Mouse (Mus musculus) midbrain, embryonic 14.5 days (tissue): Measurements from ENCODE around the gene Anapc16. TPM values are rescaled to one million over a fixed set of nuclear protein-coding genes. Genes with fewer than 3 reads are reported as not detected.
"Not testable (repeated sequence)": the region's sequence is repeated elsewhere in the genome, so short reads cannot be mapped to it uniquely, and the experiment has no call there.

Experiments
- ATAC-seq: fragments of 200-750 bp; cut with Nextera tagmentation; 2 replicates; pipeline ENCODE4 v1.8.0; 2017; ENCODE audit warnings: moderate number of reproducible peaks, moderate library complexity; ENCODE audit not compliant: low FRiP score, low TSS enrichment
- DNase-seq: peaks from one replicate; pipeline ENCODE4 v3.0.0-alpha.2; 2015
- H3K27ac ChIP-seq: fragments of 300-500 bp; sonication (generic); replicated peaks from 2 replicates; pipeline ENCODE4 v1.5.1; 2014; ENCODE audit warnings: mild to moderate bottlenecking, low read depth, low read length, moderate library complexity
- H3K27me3 ChIP-seq: fragments of 300-500 bp; sonication (generic); 2 replicates; pipeline ENCODE4 v1.6.1; 2014; ENCODE audit warnings: low read length, control low read depth, mixed read lengths; ENCODE audit not compliant: control insufficient read depth, insufficient read depth
- H3K36me3 ChIP-seq: fragments of 300-500 bp; sonication (generic); 2 replicates; pipeline ENCODE4 v1.6.1; 2014; ENCODE audit warnings: low read length, control low read depth; ENCODE audit not compliant: control insufficient read depth, insufficient read depth
- H3K4me1 ChIP-seq: fragments of 300-500 bp; sonication (generic); 2 replicates; pipeline ENCODE4 v1.6.1; 2014; ENCODE audit warnings: mild to moderate bottlenecking, antibody characterized with exemption, low read length, control low read depth; ENCODE audit not compliant: control insufficient read depth, insufficient read depth
- H3K4me2 ChIP-seq: fragments of 300-500 bp; sonication (generic); 2 replicates; pipeline ENCODE4 v1.6.1; 2014; ENCODE audit warnings: mild to moderate bottlenecking, low read length, moderate library complexity
- H3K4me3 ChIP-seq: fragments of 300-500 bp; sonication (generic); replicated peaks from 2 replicates; pipeline ENCODE4 v1.5.1; 2014; ENCODE audit warnings: low read depth, low read length
- H3K9ac ChIP-seq: fragments of 300-500 bp; sonication (generic); replicated peaks from 2 replicates; pipeline ENCODE4 v1.6.1; 2014; ENCODE audit warnings: mild to moderate bottlenecking, low read length, moderate library complexity
- H3K9me3 ChIP-seq: fragments of 300-500 bp; sonication (generic); 2 replicates; pipeline ENCODE4 v1.6.1; 2016; ENCODE audit warnings: low read length, control low read depth, mixed read lengths; ENCODE audit not compliant: control insufficient read depth
- WGBS: fragments of 180-500 bp; shearing (Covaris S2); extraction: QIAGEN DNeasy Blood & Tissue Kit; methylation state at CpG from one replicate; pipeline ENCODE4 v1.1.7; 2014; 5-methylcytosine and 5-hydroxymethylcytosine counted together
- polyA plus RNA-seq: library from polyadenylated mRNA; unstranded; fragments of >200 nt; fragmentation: Nextera tagmentation; extraction: Ambion mirVana; gene quantifications from 2 replicates; pipeline ENCODE4 v1.2.1, GENCODE M21; 2014

Anapc16 gene
- polyA plus RNA-seq, 1 experiment from 2014 or later: 105 TPM

DNA sequence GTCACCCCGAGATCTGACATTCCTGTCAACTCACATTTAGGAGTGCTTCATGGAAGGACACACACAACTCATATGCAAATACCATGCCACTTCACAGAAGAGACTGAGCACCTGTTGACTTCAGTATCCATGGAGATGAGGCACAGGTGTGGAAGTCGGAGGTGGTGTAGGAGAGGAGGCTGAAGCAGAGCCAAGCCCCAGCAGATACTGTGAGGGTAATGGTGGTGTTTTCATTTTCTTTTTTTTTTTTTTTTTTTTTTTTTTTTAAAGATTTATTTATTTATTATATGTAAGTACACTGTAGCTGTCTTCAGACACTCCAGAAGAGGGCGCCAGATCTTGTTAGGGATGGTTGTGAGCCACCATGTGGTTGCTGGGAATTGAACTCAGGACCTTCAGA, 9.1 kb downstream of the Anapc16 start:
- WGBS: 89% methylated on average over 2 of the region's 3 CpGs
- not testable (repeated sequence) for H3K9ac ChIP-seq, DNase-seq, H3K4me2 ChIP-seq, H3K4me1 ChIP-seq, H3K27ac ChIP-seq, H3K4me3 ChIP-seq, H3K9me3 ChIP-seq, ATAC-seq, H3K27me3 ChIP-seq
- H3K36me3 ChIP-seq: peaks cover 54% of the 10 kb centered on the region

DNA sequence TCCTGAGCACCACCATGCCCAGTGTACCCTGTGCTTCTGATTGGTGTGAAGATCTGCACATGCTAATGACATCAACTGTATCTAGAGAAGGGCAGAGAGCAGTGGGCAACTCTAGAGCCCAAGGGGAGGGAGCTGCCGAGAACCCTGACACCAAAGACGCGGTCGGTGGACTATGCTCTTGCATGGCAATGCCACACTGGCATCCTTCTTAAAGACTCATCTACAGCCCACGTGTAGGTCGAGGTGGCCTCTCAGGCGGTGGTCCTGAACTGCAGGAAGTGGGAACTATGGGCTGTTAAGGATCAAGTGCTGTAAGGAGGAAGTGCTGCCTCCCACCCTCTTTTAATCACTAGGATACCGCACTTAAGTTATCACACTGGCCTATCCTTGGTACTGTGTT, 10.9 kb downstream of the Anapc16 start:
- Histone ChIP-seq H3K9ac (no peak overlapping the region), H3K27me3 (no peaks in the 10 kb centered on the region), H3K4me1 (no peaks in the 10 kb centered on the region), H3K4me2 (no peak overlapping the region), H3K36me3 (peaks cover 71% of the 10 kb centered on the region), H3K4me3 (no peak overlapping the region), H3K27ac (no peak overlapping the region), H3K9me3 (no peaks in the 10 kb centered on the region)
- ATAC-seq (no peak), DNase-seq (no peak)
- WGBS: 91% methylated on average over 8 of the region's 8 CpGs

DNA sequence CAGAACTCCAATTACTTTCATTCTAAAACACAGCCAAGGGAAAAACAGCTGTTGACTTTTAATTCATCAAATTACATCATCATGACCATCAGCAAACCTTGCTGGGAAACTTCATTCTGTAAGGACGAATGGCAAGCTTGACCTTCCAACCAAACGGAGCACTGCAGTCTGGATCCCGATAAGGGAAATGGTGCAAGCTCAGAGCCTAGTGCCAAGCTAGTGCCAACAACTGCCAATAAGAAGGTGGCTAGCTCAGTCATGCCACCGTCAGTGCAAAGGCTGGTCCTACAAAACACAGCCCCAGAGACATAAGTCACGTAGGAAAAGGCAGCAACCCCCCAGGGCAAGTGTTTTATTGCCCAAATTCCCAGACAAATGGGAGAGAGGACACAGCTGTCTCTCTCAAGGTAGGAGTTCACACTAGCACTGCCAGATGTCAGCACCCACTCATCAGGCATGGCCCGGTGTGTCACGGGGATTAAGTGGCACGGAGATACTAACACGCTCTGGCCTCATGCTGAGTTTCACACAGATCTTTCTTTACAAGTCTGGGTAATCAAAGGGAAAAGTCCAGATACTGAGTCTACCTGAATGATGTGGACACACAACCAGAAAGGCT, 11.6 kb downstream of the Anapc16 start:
- H3K27me3 ChIP-seq: no peaks in the 10 kb centered on the region
- H3K4me3 ChIP-seq: no peak overlapping the region
- no peak overlapping the region for H3K27ac ChIP-seq
- H3K4me2 ChIP-seq: no peak overlapping the region
- H3K9ac ChIP-seq: no peak overlapping the region
- H3K9me3 ChIP-seq: no peaks in the 10 kb centered on the region
- DNase-seq (no peak), ATAC-seq (no peak)
- H3K36me3 ChIP-seq: peaks cover 71% of the 10 kb centered on the region
- WGBS: 87% methylated on average over 9 of the region's 9 CpGs
- no peaks in the 10 kb centered on the region for H3K4me1 ChIP-seq

DNA sequence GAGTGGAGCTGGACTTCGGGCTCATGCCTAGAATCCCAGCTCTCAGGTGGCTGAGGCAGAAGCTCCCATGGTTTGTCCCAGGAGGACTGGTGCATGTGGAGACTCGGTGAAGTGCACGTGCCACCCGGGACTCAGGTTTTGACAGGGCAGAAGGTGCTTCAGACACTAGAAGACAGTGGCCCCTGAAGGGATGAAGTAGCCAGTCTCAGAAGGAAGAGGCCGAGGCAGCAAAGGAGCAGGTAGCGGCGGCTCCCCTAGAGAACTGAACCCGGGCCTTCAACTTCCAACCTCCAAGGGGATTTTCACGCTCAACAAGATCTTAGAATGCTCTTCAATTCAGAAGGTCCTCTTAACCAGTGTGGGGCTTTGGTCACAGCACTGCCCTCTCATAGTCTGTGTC, 12.5 kb downstream of the Anapc16 start:
- Histone ChIP-seq H3K27ac (no peak overlapping the region), H3K9me3 (no peaks in the 10 kb centered on the region), H3K4me2 (no peak overlapping the region), H3K4me1 (no peaks in the 10 kb centered on the region), H3K36me3 (peaks cover 69% of the 10 kb centered on the region), H3K27me3 (no peaks in the 10 kb centered on the region), H3K4me3 (no peak overlapping the region), H3K9ac (no peak overlapping the region)
- WGBS: 95% methylated on average over 9 of the region's 9 CpGs
- DNase-seq (no peak), ATAC-seq (no peak)

DNA sequence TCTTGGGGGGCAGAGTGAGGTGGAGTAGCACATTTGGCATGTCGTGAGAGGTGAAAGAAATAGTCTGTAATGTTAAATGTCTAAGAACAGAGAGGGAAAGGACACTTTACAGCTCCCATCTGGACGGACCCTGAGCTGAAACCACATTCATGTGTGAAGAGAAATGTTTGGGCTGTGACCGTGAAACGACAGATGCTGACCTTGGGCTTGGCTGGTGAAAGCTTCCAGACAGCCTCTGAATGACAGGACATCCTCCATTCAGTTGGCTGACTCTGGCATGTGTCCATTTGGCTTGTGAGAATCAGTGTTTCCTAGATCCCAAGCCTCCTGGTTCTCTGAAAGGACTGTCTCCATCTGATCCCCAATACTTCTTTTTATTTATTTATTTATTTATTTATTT, 14.9 kb downstream of the Anapc16 start:
- Histone ChIP-seq H3K9ac (no peak overlapping the region), H3K36me3 (peaks cover 60% of the 10 kb centered on the region), H3K4me2 (no peak overlapping the region), H3K4me1 (no peaks in the 10 kb centered on the region), H3K9me3 (no peaks in the 10 kb centered on the region), H3K27me3 (no peaks in the 10 kb centered on the region), H3K27ac (no peak overlapping the region), H3K4me3 (no peak overlapping the region)
- 88% methylated on average over 4 of the region's 4 CpGs for WGBS
- DNase-seq (no peak), ATAC-seq (no peak)

DNA sequence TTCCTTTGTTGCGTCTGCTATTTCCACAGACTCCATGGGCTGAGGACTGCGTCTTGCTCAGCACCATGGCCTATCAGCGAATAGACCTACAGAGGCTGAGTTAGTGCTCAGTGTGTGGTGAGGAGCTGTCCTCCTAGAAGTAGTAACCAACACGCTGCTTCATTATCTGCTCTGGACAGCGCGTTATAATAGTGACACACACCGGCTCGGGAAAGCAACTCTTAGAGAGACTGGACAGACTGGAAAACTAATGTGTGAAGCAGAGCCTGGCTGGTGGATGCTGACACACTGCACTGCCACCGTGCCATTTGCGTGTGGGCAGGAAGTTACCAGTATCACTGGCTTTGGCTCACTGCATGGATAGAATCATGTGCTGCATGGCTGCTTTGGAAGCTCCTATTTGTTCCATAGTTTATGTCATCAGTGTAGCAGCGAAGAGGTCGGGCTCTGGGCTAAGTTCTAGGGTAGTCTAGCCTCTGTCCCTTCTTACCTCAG, 20.5 kb downstream of the Anapc16 start:
- 96% methylated on average over 12 of the region's 12 CpGs for WGBS

DNA sequence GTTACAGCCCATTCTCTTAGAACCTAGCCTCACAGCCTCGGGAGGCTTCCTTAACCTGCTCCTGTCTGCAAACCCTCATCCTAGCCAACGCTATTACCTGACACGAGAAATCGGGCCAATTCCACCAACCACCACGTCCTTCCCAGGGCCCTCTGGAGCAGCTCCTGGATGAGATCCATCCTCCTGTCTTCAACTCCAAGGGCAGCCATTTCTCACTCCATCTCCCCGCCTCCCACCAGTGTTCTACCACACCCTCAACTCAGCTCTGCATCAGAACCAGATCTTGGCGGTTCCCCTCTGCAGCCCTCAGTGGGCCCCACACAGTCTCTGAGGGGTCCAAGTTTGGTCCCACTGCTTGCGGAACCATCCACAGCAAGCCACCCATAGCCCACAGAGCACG, 21.1 kb downstream of the Anapc16 start:
- Histone ChIP-seq H3K4me2 (no peak overlapping the region), H3K27me3 (no peaks in the 10 kb centered on the region), H3K36me3 (peaks cover 13% of the 10 kb centered on the region; the same call in 1 of the 2 replicates), H3K27ac (no peak overlapping the region), H3K4me1 (peaks cover 10% of the 10 kb centered on the region), H3K4me3 (no peak overlapping the region), H3K9me3 (no peaks in the 10 kb centered on the region), H3K9ac (no peak overlapping the region)
- ATAC-seq: no peak
- WGBS: 93% methylated on average over 9 of the region's 9 CpGs
- DNase-seq: no peak

More for the DNA sequence above, 20.5 kb downstream of the Anapc16 start:
- no peak overlapping the region for H3K9ac ChIP-seq
- peaks cover 10% of the 10 kb centered on the region for H3K4me1 ChIP-seq
- no peaks in the 10 kb centered on the region for H3K27me3 ChIP-seq
- no peaks in the 10 kb centered on the region for H3K9me3 ChIP-seq
- H3K27ac ChIP-seq: no peak overlapping the region
- no peak for ATAC-seq
- DNase-seq: no peak
- no peak overlapping the region for H3K4me2 ChIP-seq
- H3K4me3 ChIP-seq: no peak overlapping the region
- peaks cover 18% of the 10 kb centered on the region for H3K36me3 ChIP-seq

DNA sequence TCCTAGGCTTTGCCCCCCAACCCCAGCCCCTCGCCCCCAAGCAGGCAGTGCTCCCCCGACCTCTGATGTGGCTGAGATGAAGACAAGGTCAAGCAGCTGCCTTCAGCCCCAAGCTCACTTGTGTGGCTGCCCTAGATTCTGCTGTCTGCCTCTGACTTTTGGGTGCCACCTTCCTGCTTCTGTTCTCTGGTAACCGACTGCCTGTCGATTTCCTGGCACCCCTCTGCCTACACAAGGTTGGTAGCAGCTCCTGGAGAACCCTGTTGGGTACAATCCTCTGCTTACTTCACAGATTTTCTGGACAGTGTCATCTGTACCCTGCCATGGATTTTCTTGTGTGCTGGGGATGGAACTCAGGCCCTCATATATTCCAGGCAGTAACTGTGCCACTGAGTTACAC, 21.6 kb downstream of the Anapc16 start:
- no peak for ATAC-seq
- no peak overlapping the region for H3K27ac ChIP-seq
- no peaks in the 10 kb centered on the region for H3K27me3 ChIP-seq
- 91% methylated on average over 4 of the region's 4 CpGs for WGBS
- H3K36me3 ChIP-seq: peaks cover 12% of the 10 kb centered on the region; the same call in 1 of the 2 replicates
- no peak overlapping the region for H3K4me2 ChIP-seq
- peaks cover 10% of the 10 kb centered on the region for H3K4me1 ChIP-seq
- no peak overlapping the region for H3K4me3 ChIP-seq
- no peak for DNase-seq
- no peak overlapping the region for H3K9ac ChIP-seq
- H3K9me3 ChIP-seq: no peaks in the 10 kb centered on the region

DNA sequence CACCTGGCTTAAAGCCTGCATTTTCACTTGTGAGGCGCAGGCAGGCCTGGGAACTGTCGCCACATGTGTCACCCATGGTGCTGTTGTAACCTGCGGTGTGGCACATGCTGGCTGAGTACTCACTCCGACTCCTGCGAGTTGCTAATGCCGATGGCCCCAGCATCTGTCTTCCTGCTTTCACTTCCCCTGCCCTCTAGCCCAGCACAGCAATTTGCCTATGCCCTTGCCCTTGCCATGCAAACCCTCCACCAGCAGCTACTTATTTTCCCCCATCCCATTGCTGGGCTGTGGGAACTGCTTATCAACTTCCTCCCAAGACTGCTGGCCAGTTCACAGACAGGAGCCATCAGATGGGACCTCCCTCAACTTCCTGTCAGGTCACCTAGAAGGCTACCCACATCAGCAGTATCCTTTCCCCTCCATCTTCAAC, 22.1 kb downstream of the Anapc16 start:
- H3K9ac ChIP-seq: no peak overlapping the region
- no peak overlapping the region for H3K4me2 ChIP-seq
- H3K4me1 ChIP-seq: peaks cover 10% of the 10 kb centered on the region
- ATAC-seq (no peak), DNase-seq (no peak)
- H3K4me3 ChIP-seq: no peak overlapping the region
- H3K27ac ChIP-seq: no peak overlapping the region
- no peaks in the 10 kb centered on the region for H3K9me3 ChIP-seq
- no peaks in the 10 kb centered on the region for H3K27me3 ChIP-seq
- 91% methylated on average over 6 of the region's 6 CpGs for WGBS
- peaks cover 7% of the 10 kb centered on the region; the same call in 1 of the 2 replicates for H3K36me3 ChIP-seq
